Mouse (Mus musculus): ENCODE measurements around the gene Mrpl23. TPM values are rescaled to one million over a fixed set of nuclear protein-coding genes. Genes with fewer than 3 reads are reported as not detected.
A peak's percentile ranks its signal among the peaks of the same experiment; 100 is the strongest.

The Mrpl23 gene
- polyA plus RNA-seq, 1 experiment = 10.5 TPM

- Histone ChIP-seq H3K27me3 (ENCODE audit: control insufficient read depth, insufficient read depth, low read length) (0 out of 2 replicates have a peak, but pooled peaks cover 3% of the 10 kb centered on the region), H3K27ac (ENCODE audit: insufficient read depth, low read depth, low read length) (no peak overlapping the region), H3K4me1 (ENCODE audit: control insufficient read depth, insufficient read depth, insufficient read length, low read length) (no peaks in the 10 kb centered on the region), H3K36me3 (ENCODE audit: control insufficient read depth, insufficient read depth, low read length) (no peaks in the 10 kb centered on the region), H3K4me3 (ENCODE audit: low read depth, low read length) (no peak overlapping the region)
- no peak for TF ChIP-seq CTCF (IDR thresholded peaks at IDR 0.05; ENCODE audit: extremely low read depth, insufficient read length, insufficient replicate concordance, low read depth, low read length)
- no peak for TF ChIP-seq POLR2A (IDR thresholded peaks at IDR 0.05; ENCODE audit: low read depth, low read length)
- 14% methylated on average over 3 of the region's 3 CpGs for WGBS
Measured at GRCm38 (mm10) chr7:142517531-142517930, 15.0 kb upstream of the Mrpl23 start.

DNA sequence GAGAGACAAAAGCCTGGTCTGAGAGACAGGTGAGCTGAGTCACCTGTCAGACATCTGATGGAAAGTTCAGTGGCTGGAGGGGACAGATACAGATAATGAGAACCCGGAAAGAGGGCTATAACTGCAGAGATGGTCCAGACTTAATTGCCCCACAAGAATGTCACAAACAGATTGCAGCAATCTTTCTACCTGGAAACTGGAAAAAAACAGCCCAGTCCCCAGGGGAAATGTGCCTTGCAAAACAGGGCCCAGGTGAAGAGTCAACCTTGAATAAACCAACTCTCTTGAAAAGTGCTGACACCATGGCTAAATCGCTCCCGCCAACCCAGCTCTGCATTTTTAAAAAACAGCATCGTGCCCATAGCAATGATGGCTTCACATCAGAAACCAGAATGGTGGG, 12.2 kb upstream of the Mrpl23 start:
- H3K36me3 ChIP-seq (ENCODE audit: control insufficient read depth, insufficient read depth, low read length) = no peaks in the 10 kb centered on the region
- H3K27me3 ChIP-seq (ENCODE audit: control insufficient read depth, insufficient read depth, low read length) = peaks cover 5% of the 10 kb centered on the region; the same call in 1 of the 2 replicates
- H3K27ac ChIP-seq (ENCODE audit: insufficient read depth, low read depth, low read length) = no peak overlapping the region
- H3K4me3 ChIP-seq (ENCODE audit: low read depth, low read length) = no peak overlapping the region
- no peaks in the 10 kb centered on the region for H3K4me1 ChIP-seq (ENCODE audit: control insufficient read depth, insufficient read depth, insufficient read length, low read length)
- no peak for TF ChIP-seq CTCF (IDR thresholded peaks at IDR 0.05; ENCODE audit: extremely low read depth, insufficient read length, insufficient replicate concordance, low read depth, low read length)
- TF ChIP-seq POLR2A (IDR thresholded peaks at IDR 0.05; ENCODE audit: low read depth, low read length) = no peak
- 71% methylated on average over 4 of the region's 4 CpGs for whole genome bisulfite sequencing

GRCm38 (mm10) chr7:142522352-142522751, 10.1 kb upstream of the Mrpl23 start:
- 26% methylated on average over 4 of the region's 4 CpGs for whole genome bisulfite sequencing

GRCm38 (mm10) chr7:142523200-142523990, 9.1 kb upstream of the Mrpl23 start:
- Histone ChIP-seq H3K36me3 (ENCODE audit: control insufficient read depth, insufficient read depth, low read length) (no peaks in the 10 kb centered on the region), H3K27me3 (ENCODE audit: control insufficient read depth, insufficient read depth, low read length) (peaks cover 7% of the 10 kb centered on the region; the same call in 1 of the 2 replicates), H3K27ac (ENCODE audit: insufficient read depth, low read depth, low read length) (no peak overlapping the region), H3K4me3 (ENCODE audit: low read depth, low read length) (no peak overlapping the region), H3K4me1 (ENCODE audit: control insufficient read depth, insufficient read depth, insufficient read length, low read length) (no peaks in the 10 kb centered on the region)
- TF ChIP-seq CTCF (IDR thresholded peaks at IDR 0.05; ENCODE audit: extremely low read depth, insufficient read length, insufficient replicate concordance, low read depth, low read length) (no peak), POLR2A (IDR thresholded peaks at IDR 0.05; ENCODE audit: low read depth, low read length) (no peak)
- WGBS = 69% methylated on average over 17 of the region's 17 CpGs

More at GRCm38 (mm10) chr7:142522352-142522751, 10.1 kb upstream of the Mrpl23 start:
- H3K36me3 ChIP-seq (ENCODE audit: control insufficient read depth, insufficient read depth, low read length) = no peaks in the 10 kb centered on the region
- no peaks in the 10 kb centered on the region for H3K4me1 ChIP-seq (ENCODE audit: control insufficient read depth, insufficient read depth, insufficient read length, low read length)
- TF ChIP-seq POLR2A (IDR thresholded peaks at IDR 0.05; ENCODE audit: low read depth, low read length) (no peak), CTCF (IDR thresholded peaks at IDR 0.05; ENCODE audit: extremely low read depth, insufficient read length, insufficient replicate concordance, low read depth, low read length) (peak; percentile 63; the same call in 1 of the 2 replicates)
- H3K27ac ChIP-seq (ENCODE audit: insufficient read depth, low read depth, low read length) = no peak overlapping the region
- no peak overlapping the region for H3K4me3 ChIP-seq (ENCODE audit: low read depth, low read length)
- H3K27me3 ChIP-seq (ENCODE audit: control insufficient read depth, insufficient read depth, low read length) = peaks cover 6% of the 10 kb centered on the region; the same call in 1 of the 2 replicates

- no peak overlapping the region for H3K27ac ChIP-seq (ENCODE audit: insufficient read depth, low read depth, low read length)
- H3K4me3 ChIP-seq (ENCODE audit: low read depth, low read length) = no peak overlapping the region
- 64% methylated on average over 13 of the region's 13 CpGs for WGBS
- no peaks in the 10 kb centered on the region for H3K36me3 ChIP-seq (ENCODE audit: control insufficient read depth, insufficient read depth, low read length)
- TF ChIP-seq CTCF (IDR thresholded peaks at IDR 0.05; ENCODE audit: extremely low read depth, insufficient read length, insufficient replicate concordance, low read depth, low read length) (no peak), POLR2A (IDR thresholded peaks at IDR 0.05; ENCODE audit: low read depth, low read length) (no peak)
- H3K27me3 ChIP-seq (ENCODE audit: control insufficient read depth, insufficient read depth, low read length) = peaks cover 14% of the 10 kb centered on the region
- H3K4me1 ChIP-seq (ENCODE audit: control insufficient read depth, insufficient read depth, insufficient read length, low read length) = no peaks in the 10 kb centered on the region
Measured at GRCm38 (mm10) chr7:142525342-142526178, 6.9 kb upstream of the Mrpl23 start.

- 32% methylated on average over 10 of the region's 10 CpGs for whole genome bisulfite sequencing
- H3K27ac ChIP-seq (ENCODE audit: insufficient read depth, low read depth, low read length) = no peak overlapping the region
- no peak overlapping the region for H3K4me3 ChIP-seq (ENCODE audit: low read depth, low read length)
- H3K27me3 ChIP-seq (ENCODE audit: control insufficient read depth, insufficient read depth, low read length) = peaks cover 11% of the 10 kb centered on the region
- TF ChIP-seq POLR2A (IDR thresholded peaks at IDR 0.05; ENCODE audit: low read depth, low read length) (no peak), CTCF (IDR thresholded peaks at IDR 0.05; ENCODE audit: extremely low read depth, insufficient read length, insufficient replicate concordance, low read depth, low read length) (no peak)
- no peaks in the 10 kb centered on the region for H3K36me3 ChIP-seq (ENCODE audit: control insufficient read depth, insufficient read depth, low read length)
- H3K4me1 ChIP-seq (ENCODE audit: control insufficient read depth, insufficient read depth, insufficient read length, low read length) = peaks cover 10% of the 10 kb centered on the region
Measured at GRCm38 (mm10) chr7:142529350-142529749, 3.1 kb upstream of the Mrpl23 start.

Measured in small intestine, adult 2 months (tissue).